ENCODE assay signal across 20 mouse cellular contexts in the genomic region with DNA sequence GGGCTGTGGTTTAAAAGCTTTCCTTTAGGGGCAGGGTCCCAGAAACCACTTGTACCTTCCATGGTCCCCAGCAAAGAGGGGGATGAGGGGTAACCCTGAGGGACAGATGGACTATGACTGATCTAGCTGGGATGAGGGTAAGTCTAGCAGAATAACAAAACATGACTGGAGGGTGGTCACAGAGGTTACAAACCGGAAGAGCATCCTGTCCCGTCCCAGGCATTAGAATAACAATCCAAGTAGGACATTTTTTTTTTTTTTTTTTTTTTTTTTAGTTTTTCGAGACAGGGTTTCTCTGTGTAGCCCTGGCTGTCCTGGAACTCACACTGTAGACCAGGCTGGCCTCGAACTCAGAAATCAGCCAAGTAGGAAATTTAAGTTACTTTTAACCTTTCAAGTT. TPM values are rescaled to one million over a fixed set of nuclear protein-coding genes. Genes with fewer than 3 reads are reported as not detected.
DNase-seq lines count a peak whose midpoint lies in the region; ATAC-seq and TF ChIP-seq lines count a peak whose summit lies in the region.
"Had no signal": no experiment of that assay in that cellular context is flagged by ENCODE, and none has a peak within 500 bp of the region (broad histone marks: within the 10 kb centered on the region; RNA-seq: fewer than 3 reads in every experiment).

No protein-coding gene starts in this region.

- DNase-seq in forebrain, embryonic 10.5 days (ENCODE audit: extremely low spot score, low spot score), result no peak
- no peak for DNase-seq in lung, adult 18-20 months
- no peak for DNase-seq in liver, postnatal 0 days
- no peak for DNase-seq in layer of hippocampus, adult 2 months (ENCODE audit: low spot score in 2 of 2)
- DNase-seq in ovary, postnatal 14 days (ENCODE audit: low spot score), result no peak
- DNase-seq: adrenal gland, postnatal 14 days; B cell, adult 2 months; cerebellum, postnatal 14 days; layer of hippocampus, postnatal 36 days; lung, postnatal 36 days; right cerebral cortex, postnatal 25 days; thymus, adult 18-20 months had no signal

- ATAC-seq in forebrain, embryonic 15.5 days (replicated peaks), result no peak
- ATAC-seq in lung, embryonic 15.5 days (ENCODE audit: borderline replicate concordance, extremely low read depth, low FRiP score, low TSS enrichment), result no peak
- no peak for ATAC-seq in liver, postnatal 0 days
- ATAC-seq: intestine, postnatal 0 days had no signal

- peaks cover 39% of the 10 kb centered on the region for H3K36me3 ChIP-seq in forebrain, embryonic 15.5 days
- peaks cover 50% of the 10 kb centered on the region for H3K36me3 ChIP-seq in forebrain, embryonic 10.5 days (replicated peaks)
- peaks cover 44% of the 10 kb centered on the region for H3K36me3 ChIP-seq in lung, embryonic 15.5 days
- peaks cover 34% of the 10 kb centered on the region for H3K36me3 ChIP-seq in liver, postnatal 0 days (replicated peaks; ENCODE audit: insufficient read depth, low read length)

- H3K4me2 ChIP-seq in forebrain, embryonic 15.5 days (replicated peaks), result no peak overlapping the region
- peak overlapping the region; percentile 43; the same call in 1 of the 2 replicates for H3K4me2 ChIP-seq in lung, embryonic 15.5 days
- H3K4me2 ChIP-seq in liver, postnatal 0 days (ENCODE audit: low read depth, low read length), result peak overlapping the region; percentile 65; the same call in 1 of the 2 replicates

- H3K4me1 ChIP-seq in forebrain, embryonic 15.5 days, result peaks cover 12% of the 10 kb centered on the region
- H3K4me1 ChIP-seq in forebrain, embryonic 10.5 days, result peaks cover 17% of the 10 kb centered on the region
- peaks cover 10% of the 10 kb centered on the region for H3K4me1 ChIP-seq in lung, embryonic 15.5 days
- H3K4me1 ChIP-seq in embryonic fibroblast, embryonic 13.5 days (ENCODE audit: control insufficient read depth, insufficient read depth, low read length), result peaks cover 7% of the 10 kb centered on the region; the same call in 1 of the 2 replicates
- peaks cover 9% of the 10 kb centered on the region for H3K4me1 ChIP-seq in liver, postnatal 0 days (ENCODE audit: insufficient read depth)

- 83% methylated on average over 4 of the region's 4 CpGs for WGBS in forebrain, embryonic 15.5 days
- 79% methylated on average over 4 of the region's 4 CpGs for WGBS in forebrain, embryonic 10.5 days
- 71% methylated on average over 4 of the region's 4 CpGs for WGBS in lung, embryonic 15.5 days
- WGBS in liver, postnatal 0 days (ENCODE audit: insufficient replicate concordance), result 86% methylated on average over 4 of the region's 4 CpGs

- no peak for TF ChIP-seq EP300 in liver, postnatal 0 days (IDR thresholded peaks at IDR 0.05; ENCODE audit: low read depth)

- no peaks in the 10 kb centered on the region for H3K9me3 ChIP-seq in forebrain, embryonic 15.5 days
- H3K9me3 ChIP-seq in forebrain, embryonic 10.5 days, result no peaks in the 10 kb centered on the region
- no peaks in the 10 kb centered on the region for H3K9me3 ChIP-seq in lung, embryonic 15.5 days
- H3K9me3 ChIP-seq in liver, postnatal 0 days (ENCODE audit: low read length), result no peaks in the 10 kb centered on the region
- H3K9me3 ChIP-seq: embryonic facial prominence, embryonic 15.5 days; midbrain, embryonic 12.5 days had no signal

- no peaks in the 10 kb centered on the region for H3K27me3 ChIP-seq in forebrain, embryonic 15.5 days
- H3K27me3 ChIP-seq in forebrain, embryonic 10.5 days (ENCODE audit: poor library complexity, severe bottlenecking), result no peaks in the 10 kb centered on the region
- H3K27me3 ChIP-seq in lung, embryonic 15.5 days, result no peaks in the 10 kb centered on the region
- H3K27me3 ChIP-seq in liver, postnatal 0 days (ENCODE audit: insufficient read depth, low read length), result no peaks in the 10 kb centered on the region
- H3K27me3 ChIP-seq: embryonic facial prominence, embryonic 15.5 days; midbrain, embryonic 12.5 days had no signal

- H3K27ac ChIP-seq in forebrain, embryonic 15.5 days (replicated peaks), result no peak overlapping the region
- H3K27ac ChIP-seq in forebrain, embryonic 10.5 days, result no peak overlapping the region
- H3K27ac ChIP-seq in lung, embryonic 15.5 days, result no peak overlapping the region
- H3K27ac ChIP-seq in embryonic fibroblast, embryonic 13.5 days (ENCODE audit: insufficient read depth, low read length), result no peak overlapping the region
- no peak overlapping the region for H3K27ac ChIP-seq in liver, postnatal 0 days (ENCODE audit: low read depth)
- no peak overlapping the region for H3K27ac ChIP-seq in layer of hippocampus, adult 2 months
- H3K27ac ChIP-seq: embryonic facial prominence, embryonic 15.5 days; midbrain, embryonic 12.5 days had no signal

- H3K4me3 ChIP-seq in forebrain, embryonic 15.5 days, result no peak overlapping the region
- no peak overlapping the region for H3K4me3 ChIP-seq in forebrain, embryonic 10.5 days
- H3K4me3 ChIP-seq in lung, embryonic 15.5 days, result no peak overlapping the region
- peak overlapping the region; percentile 39; the same call in 1 of the 2 replicates for H3K4me3 ChIP-seq in embryonic fibroblast, embryonic 13.5 days (ENCODE audit: insufficient read depth, low read length)
- no peak overlapping the region for H3K4me3 ChIP-seq in liver, postnatal 0 days (ENCODE audit: low read depth, low read length)
- H3K4me3 ChIP-seq in layer of hippocampus, adult 2 months, result no peak overlapping the region

- no peak for TF ChIP-seq CTCF in embryonic fibroblast, embryonic 13.5 days (IDR thresholded peaks at IDR 0.05; ENCODE audit: borderline replicate concordance, insufficient read depth, low read length)
- no peak for TF ChIP-seq CTCF in liver, postnatal 0 days (IDR thresholded peaks at IDR 0.05; ENCODE audit: low read depth)
- TF ChIP-seq CTCF in layer of hippocampus, adult 2 months (conservative IDR thresholded peaks at IDR 0.05), result no peak

- no peak for TF ChIP-seq POLR2A in embryonic fibroblast, embryonic 13.5 days (IDR thresholded peaks at IDR 0.05; ENCODE audit: low read depth, low read length)

- H3K9ac ChIP-seq in forebrain, embryonic 15.5 days (replicated peaks), result 0 out of 2 replicates have a peak overlapping the region, but pooled peaks have one; percentile 1
- no peak overlapping the region for H3K9ac ChIP-seq in lung, embryonic 15.5 days
- no peak overlapping the region for H3K9ac ChIP-seq in liver, postnatal 0 days (replicated peaks)
- H3K9ac ChIP-seq: embryonic facial prominence, embryonic 15.5 days; midbrain, embryonic 12.5 days had no signal

RNA-seq across cellular contexts. Expression of a gene that starts 3.1 kb away (rescaled TPM):
- polyA plus RNA-seq in forebrain, embryonic 15.5 days (2015; fragmentation: Nextera tagmentation; extraction: Ambion mirVana), result 65.0 and 66.4 TPM in 2 replicates
- polyA plus RNA-seq in forebrain, embryonic 10.5 days (2016; fragmentation: Nextera tagmentation; extraction: Ambion mirVana), result 49.5 and 57.9 TPM in 2 replicates
- polyA plus RNA-seq in lung, embryonic 15.5 days (2015; fragmentation: Nextera tagmentation; extraction: Ambion mirVana), result 45.2 and 45.4 TPM in 2 replicates
- 35.4 and 40.3 TPM in 2 replicates for polyA plus RNA-seq in embryonic fibroblast, embryonic 13.5 days (2011; ENCODE audit: insufficient read length, low read depth, missing spikeins)
- polyA plus RNA-seq in liver, postnatal 0 days (2015; fragmentation: Nextera tagmentation; extraction: Ambion mirVana), result 8.9 and 9.0 TPM in 2 replicates
- 10 to 100 TPM; 14.6 to 16.0 TPM for total RNA-seq in layer of hippocampus, adult 2 months (2021)

RNA-seq across cellular contexts. Expression of a gene that starts 4.9 kb away (rescaled TPM):
- 70.5 and 73.6 TPM in 2 replicates for polyA plus RNA-seq in forebrain, embryonic 15.5 days (2015; fragmentation: Nextera tagmentation; extraction: Ambion mirVana)
- polyA plus RNA-seq in forebrain, embryonic 10.5 days (2016; fragmentation: Nextera tagmentation; extraction: Ambion mirVana), result 80.2 and 81.3 TPM in 2 replicates
- polyA plus RNA-seq in lung, embryonic 15.5 days (2015; fragmentation: Nextera tagmentation; extraction: Ambion mirVana), result 67.9 and 68.2 TPM in 2 replicates
- 22.1 and 22.6 TPM in 2 replicates for polyA plus RNA-seq in embryonic fibroblast, embryonic 13.5 days (2011; ENCODE audit: insufficient read length, low read depth, missing spikeins)
- 19.6 and 21.5 TPM in 2 replicates for polyA plus RNA-seq in liver, postnatal 0 days (2015; fragmentation: Nextera tagmentation; extraction: Ambion mirVana)
- total RNA-seq in layer of hippocampus, adult 2 months (2021), result 10 to 100 TPM; 37.2 to 38.9 TPM

RNA-seq across cellular contexts. Expression of a gene that starts 10.4 kb away (rescaled TPM):
- 189 and 218 TPM in 2 replicates for polyA plus RNA-seq in forebrain, embryonic 15.5 days (2015; fragmentation: Nextera tagmentation; extraction: Ambion mirVana)
- 394 and 447 TPM in 2 replicates for polyA plus RNA-seq in forebrain, embryonic 10.5 days (2016; fragmentation: Nextera tagmentation; extraction: Ambion mirVana)
- 231 and 277 TPM in 2 replicates for polyA plus RNA-seq in lung, embryonic 15.5 days (2015; fragmentation: Nextera tagmentation; extraction: Ambion mirVana)
- polyA plus RNA-seq in embryonic fibroblast, embryonic 13.5 days (2011; ENCODE audit: insufficient read length, low read depth, missing spikeins), result 90.4 and 119 TPM in 2 replicates
- 67.6 and 71.9 TPM in 2 replicates for polyA plus RNA-seq in liver, postnatal 0 days (2015; fragmentation: Nextera tagmentation; extraction: Ambion mirVana)
- total RNA-seq in layer of hippocampus, adult 2 months (2021), result 10 to 100 TPM; 33.5 to 40.8 TPM

RNA-seq across cellular contexts. Expression of a gene that starts 22.5 kb away (rescaled TPM):
- polyA plus RNA-seq in forebrain, embryonic 15.5 days (2015; fragmentation: Nextera tagmentation; extraction: Ambion mirVana), result 0.61 and 0.84 TPM in 2 replicates
- 0.06 and 0.07 TPM in 2 replicates for polyA plus RNA-seq in forebrain, embryonic 10.5 days (2016; fragmentation: Nextera tagmentation; extraction: Ambion mirVana)
- polyA plus RNA-seq in lung, embryonic 15.5 days (2015; fragmentation: Nextera tagmentation; extraction: Ambion mirVana), result 1.3 and 1.5 TPM in 2 replicates
- not detected in 2 replicates for polyA plus RNA-seq in embryonic fibroblast, embryonic 13.5 days (2011; ENCODE audit: insufficient read length, low read depth, missing spikeins)
- not detected in 2 replicates for polyA plus RNA-seq in liver, postnatal 0 days (2015; fragmentation: Nextera tagmentation; extraction: Ambion mirVana)
- under 1 TPM; 0.22 to 0.28 TPM for total RNA-seq in layer of hippocampus, adult 2 months (2021)
- total RNA-seq: adrenal gland, postnatal 14 days; granulocyte monocyte progenitor cell, adult 5-6 weeks; heart, postnatal 25 days had no signal
- polyA plus RNA-seq: intestine, postnatal 0 days had no signal

RNA-seq across cellular contexts. Expression of a gene that starts 22.9 kb away (rescaled TPM):
- polyA plus RNA-seq in forebrain, embryonic 15.5 days (2015; fragmentation: Nextera tagmentation; extraction: Ambion mirVana), result 11.8 and 13.9 TPM in 2 replicates
- 9.5 and 11.1 TPM in 2 replicates for polyA plus RNA-seq in forebrain, embryonic 10.5 days (2016; fragmentation: Nextera tagmentation; extraction: Ambion mirVana)
- 9.9 and 12.0 TPM in 2 replicates for polyA plus RNA-seq in lung, embryonic 15.5 days (2015; fragmentation: Nextera tagmentation; extraction: Ambion mirVana)
- polyA plus RNA-seq in embryonic fibroblast, embryonic 13.5 days (2011; ENCODE audit: insufficient read length, low read depth, missing spikeins), result 18.4 and 18.6 TPM in 2 replicates
- polyA plus RNA-seq in liver, postnatal 0 days (2015; fragmentation: Nextera tagmentation; extraction: Ambion mirVana), result 18.9 and 20.9 TPM in 2 replicates
- total RNA-seq in layer of hippocampus, adult 2 months (2021), result 10 to 100 TPM; 25.1 to 27.3 TPM
